Mouse (Mus musculus): ENCODE data around the gene Hsd11b1. TPM values are rescaled to one million over a fixed set of nuclear protein-coding genes. Genes with fewer than 3 reads are reported as not detected.
"Not testable (repeated sequence)": the region's sequence is repeated elsewhere in the genome, so short reads cannot be mapped to it uniquely, and the experiment has no call there.

Hsd11b1 gene
- total RNA-seq (2021) = 10 to 100 TPM; 16.6 to 16.8 TPM
- long read RNA-seq, experiment 1, transcript Hsd11b1-201 (6 exons, 1,623 nt) = major isoform, 32 of 34 reads
- long read RNA-seq, experiment 1, partial matches to known transcripts = 0 of 34 reads
- long read RNA-seq, experiment 1, other reads (novel, unspliced or antisense) = 1 of 34 reads
- long read RNA-seq, experiment 2, transcript Hsd11b1-201 (6 exons, 1,623 nt) = major isoform, 17 of 21 reads
- long read RNA-seq, experiment 2, partial matches to known transcripts = 1 of 21 reads
- long read RNA-seq, experiment 2, other reads (novel, unspliced or antisense) = 0 of 21 reads

DNA sequence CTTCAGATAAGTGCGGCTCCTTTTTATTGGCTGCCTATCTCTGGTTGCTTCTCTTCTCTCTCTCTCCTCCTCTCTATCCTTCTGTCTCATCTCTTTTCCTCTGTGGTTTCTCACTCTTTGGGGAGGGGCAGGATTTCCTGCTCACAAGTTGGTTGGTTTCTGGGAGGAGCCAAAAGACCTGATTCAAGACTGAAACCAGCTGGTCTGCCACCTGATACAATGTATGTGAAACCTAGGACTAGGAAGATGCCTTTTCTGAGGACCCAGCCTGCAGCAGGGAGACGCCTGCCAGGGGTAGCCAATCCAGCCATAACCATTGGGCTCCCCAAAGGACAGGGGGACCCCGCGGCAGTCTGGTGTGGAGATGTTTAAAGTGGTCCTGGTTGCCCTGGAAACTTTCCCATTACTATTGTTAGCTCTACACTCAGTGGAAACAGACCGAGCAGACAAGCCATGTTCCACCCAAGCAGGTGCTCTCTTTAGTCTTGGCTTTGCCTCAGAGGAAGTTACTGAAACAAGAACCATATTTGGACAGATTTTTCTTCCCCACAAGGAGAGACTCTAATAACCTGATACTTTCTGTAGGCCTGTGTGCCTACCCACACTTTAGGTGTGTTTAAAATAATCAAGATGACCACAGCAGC, at the start of gene Hsd11b1:
TSS of gene Hsd11b1 (minus strand) at position 121 of the 644 bp plus-strand sequence.
- DNase-seq (ENCODE audit: low spot score in 2 of 2) = no peak

GRCm38 (mm10) chr1:193311596-193311995, 47.7 kb upstream of the Hsd11b1 start:
- no peak for DNase-seq (ENCODE audit: low spot score in 2 of 2)

- no peak for DNase-seq (ENCODE audit: low spot score in 2 of 2)
Measured at GRCm38 (mm10) chr1:193310519-193311085, 46.7 kb upstream of the Hsd11b1 start.

DNA sequence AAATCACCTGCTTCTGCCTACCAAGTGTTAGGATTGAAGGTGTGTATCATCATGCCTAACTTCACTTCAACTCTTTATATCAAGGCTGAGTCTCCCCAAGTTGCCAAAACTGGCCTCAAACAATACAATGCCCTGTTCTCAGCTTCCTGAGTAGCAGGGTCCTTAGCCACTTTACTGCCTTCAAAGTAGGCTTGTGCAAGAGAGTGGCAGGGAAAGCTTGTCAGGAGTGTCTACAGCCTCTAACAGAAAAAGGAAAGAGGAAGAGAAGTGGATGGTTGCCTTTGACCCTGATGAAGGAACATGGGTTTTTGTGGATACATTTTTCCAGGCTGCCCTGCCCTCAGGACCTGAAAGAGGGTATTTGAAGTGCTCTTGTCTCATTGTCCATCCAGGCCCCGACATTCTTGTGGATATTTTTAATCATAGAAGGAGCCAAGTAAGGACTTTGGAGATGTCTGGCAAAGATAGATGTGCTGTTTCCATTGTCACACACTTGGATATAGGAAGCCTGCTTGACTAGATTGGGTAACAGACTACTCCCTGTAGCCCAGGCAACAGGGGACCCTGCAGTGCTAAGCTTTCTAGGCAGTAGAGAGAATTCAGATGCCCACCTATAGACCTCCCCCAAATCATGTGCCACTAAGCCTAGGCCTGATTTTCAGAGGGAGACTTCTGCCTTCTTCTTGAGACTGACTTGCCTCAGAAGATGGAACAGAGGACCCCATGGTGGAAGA, 46.1 kb upstream of the Hsd11b1 start:
- no peak for DNase-seq (ENCODE audit: low spot score in 2 of 2)

DNA sequence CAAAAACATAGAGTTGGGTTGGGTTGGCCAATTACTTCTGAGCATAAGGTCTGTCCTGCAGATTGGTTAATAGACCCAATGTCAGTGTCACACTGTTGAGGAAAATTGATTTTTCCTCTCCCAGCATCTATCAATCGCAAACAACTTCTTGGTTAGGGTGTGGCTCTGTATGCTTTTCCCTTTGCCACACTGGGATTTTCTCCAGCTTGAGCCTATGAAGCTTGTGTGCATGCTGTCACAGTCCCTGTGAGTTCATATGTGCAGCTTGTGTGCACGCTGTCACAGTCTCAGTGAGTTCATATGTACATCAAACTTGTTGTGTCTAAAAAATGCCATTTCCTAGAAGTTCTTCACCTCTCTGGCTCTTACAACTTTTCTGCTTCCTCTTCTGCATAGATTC, 43.0 kb upstream of the Hsd11b1 start:
- DNase-seq (ENCODE audit: low spot score in 2 of 2) = no peak

DNA sequence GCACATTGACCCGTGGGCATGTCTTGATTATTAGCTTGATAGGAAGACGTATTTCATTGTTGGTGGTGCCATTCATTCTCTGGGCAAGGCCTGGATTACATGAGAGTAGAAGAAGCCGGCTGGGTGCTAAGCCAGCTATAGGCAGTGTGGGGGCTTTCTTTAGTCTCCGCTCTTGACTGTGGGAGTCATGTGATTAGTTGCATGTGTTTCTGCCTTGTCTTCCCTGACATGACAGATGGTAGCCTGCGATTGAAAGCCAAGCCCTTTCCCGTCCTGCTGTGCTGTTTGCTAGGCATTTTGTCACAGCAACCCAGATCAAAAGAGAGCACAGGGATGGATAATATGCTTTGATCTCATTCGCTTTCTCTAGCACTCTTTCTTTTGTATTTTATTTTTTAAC, 41.5 kb upstream of the Hsd11b1 start:
- no peak for DNase-seq (ENCODE audit: low spot score in 2 of 2)

DNA sequence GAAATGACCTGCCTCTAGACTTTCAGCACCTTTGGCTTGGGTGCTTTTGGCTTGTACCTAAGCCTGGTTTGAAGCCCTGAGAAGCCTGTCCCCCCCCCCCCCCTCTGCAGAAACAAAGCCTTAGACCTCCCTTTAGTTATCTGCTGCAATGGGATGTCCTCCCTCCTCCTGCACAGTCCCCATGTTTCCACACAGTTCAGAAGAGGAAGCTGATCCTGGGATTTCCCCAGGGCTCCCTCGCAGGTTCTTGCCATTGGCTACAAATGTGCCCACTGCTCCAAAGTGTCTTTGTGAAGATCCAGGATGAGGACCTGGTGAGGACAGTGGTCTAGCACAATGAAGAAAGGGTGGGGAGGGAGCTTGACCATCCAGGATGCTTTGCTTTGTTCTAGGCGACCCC, 39.2 kb upstream of the Hsd11b1 start:
- no peak for DNase-seq (ENCODE audit: low spot score in 2 of 2)

- no peak for DNase-seq (ENCODE audit: low spot score in 2 of 2)
Measured at GRCm38 (mm10) chr1:193302093-193302405, 38.2 kb upstream of the Hsd11b1 start.

- DNase-seq (ENCODE audit: low spot score in 2 of 2) = no peak
Measured at GRCm38 (mm10) chr1:193301216-193302092, 37.6 kb upstream of the Hsd11b1 start.

DNA sequence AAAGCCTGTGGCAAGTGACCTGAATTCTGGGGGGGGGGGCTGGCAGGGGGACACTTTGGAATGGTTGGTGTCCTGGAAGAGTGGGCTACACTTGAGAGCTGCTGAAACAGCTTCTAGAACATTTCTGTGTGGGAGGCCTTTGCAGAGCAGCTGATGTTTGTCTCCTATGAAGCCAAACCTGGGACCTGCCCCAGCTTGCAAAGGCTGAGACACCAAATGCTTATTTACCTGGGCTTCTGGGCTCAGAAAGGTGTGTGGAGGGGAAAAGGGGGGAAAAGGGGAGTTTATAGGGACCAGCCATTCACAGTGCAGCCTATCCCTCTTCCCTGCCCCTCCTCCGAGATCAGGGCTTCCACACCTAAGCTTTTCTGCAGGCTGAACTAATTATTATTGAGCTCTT, 36.1 kb upstream of the Hsd11b1 start:
- DNase-seq (ENCODE audit: low spot score in 2 of 2) = no peak

GRCm38 (mm10) chr1:193298141-193298765, 34.4 kb upstream of the Hsd11b1 start:
- DNase-seq (ENCODE audit: low spot score in 2 of 2) = no peak

GRCm38 (mm10) chr1:193295920-193296319, 32.0 kb upstream of the Hsd11b1 start:
- DNase-seq (ENCODE audit: low spot score in 2 of 2) = no peak

DNA sequence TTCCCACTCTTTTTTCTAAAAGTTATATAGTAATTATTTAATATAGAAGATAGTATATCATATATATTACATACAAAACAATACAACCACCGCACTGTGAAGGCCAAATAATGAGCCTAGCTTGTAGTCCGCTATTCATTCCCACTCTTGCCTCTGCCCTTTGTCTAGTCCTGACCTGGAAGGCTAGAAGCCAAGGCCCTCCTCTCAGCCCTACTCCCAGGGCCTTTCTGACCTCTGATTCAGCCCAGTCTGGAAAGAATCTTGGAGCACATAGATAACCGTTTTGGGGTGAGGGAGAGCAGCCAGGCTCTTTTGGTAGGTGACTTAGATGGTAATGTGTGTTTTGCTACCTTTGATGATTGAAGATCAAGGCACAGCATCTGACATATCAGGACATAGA, 30.1 kb upstream of the Hsd11b1 start:
- DNase-seq (ENCODE audit: low spot score in 2 of 2) = no peak

GRCm38 (mm10) chr1:193293039-193293438, 29.2 kb upstream of the Hsd11b1 start:
- no peak for DNase-seq (ENCODE audit: low spot score in 2 of 2)

- DNase-seq (ENCODE audit: low spot score in 2 of 2) = no peak
Measured at GRCm38 (mm10) chr1:193290686-193291085, 26.8 kb upstream of the Hsd11b1 start.

GRCm38 (mm10) chr1:193289914-193290313, 26.0 kb upstream of the Hsd11b1 start:
- no peak for DNase-seq (ENCODE audit: low spot score in 2 of 2)

DNA sequence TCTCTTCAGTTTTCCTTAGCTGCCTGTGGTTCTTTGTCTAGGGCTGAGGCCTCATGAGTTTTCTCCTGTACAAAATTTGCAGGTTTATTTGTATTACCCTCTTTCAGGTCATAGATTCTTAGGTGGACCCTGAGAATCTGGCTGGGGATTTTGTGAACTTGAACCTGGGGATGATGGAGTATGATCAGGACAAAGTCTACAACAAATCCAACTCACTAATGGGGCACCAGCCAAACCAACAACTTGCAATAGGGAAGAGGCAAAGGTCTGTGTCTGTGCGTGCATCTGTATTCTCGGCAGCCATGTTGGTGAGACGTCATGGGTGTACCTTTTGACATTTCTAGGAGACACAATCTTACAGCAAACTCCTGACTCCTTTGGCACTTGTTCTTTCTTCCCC, 25.2 kb upstream of the Hsd11b1 start:
- no peak for DNase-seq (ENCODE audit: low spot score in 2 of 2)

DNA sequence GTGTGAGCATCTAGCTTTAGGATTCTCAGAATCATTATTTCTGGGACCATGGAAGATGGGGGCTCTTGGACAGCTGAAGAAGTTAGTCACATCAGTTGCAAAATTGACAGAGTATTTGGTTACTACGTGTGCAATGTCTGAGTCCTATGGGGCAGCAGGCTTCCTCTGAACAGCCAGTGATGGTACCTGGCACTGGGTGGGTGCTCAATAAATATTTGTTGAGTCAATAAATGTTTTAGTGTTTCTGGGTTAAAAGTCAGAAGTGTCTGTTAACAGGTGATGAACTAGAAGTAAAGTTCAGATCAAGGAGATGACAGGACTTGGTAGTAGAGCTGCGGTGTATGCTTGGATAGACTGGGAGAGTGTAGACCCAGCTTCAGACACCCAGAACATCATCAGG, 23.7 kb upstream of the Hsd11b1 start:
- DNase-seq (ENCODE audit: low spot score in 2 of 2) = no peak

- DNase-seq (ENCODE audit: low spot score in 2 of 2) = not testable (repeated sequence)
Measured at GRCm38 (mm10) chr1:193285766-193286325, 22.0 kb upstream of the Hsd11b1 start.

GRCm38 (mm10) chr1:193284228-193284779, 20.4 kb upstream of the Hsd11b1 start:
- no peak for DNase-seq (ENCODE audit: low spot score in 2 of 2)
